Mouse (Mus musculus) myocyte (in vitro differentiated cells): ENCODE measurements around the gene Vps33b.

Source experiments
- CEBPB ChIP-seq: IDR thresholded peaks from 2 replicates; pipeline ENCODE4 v1.6.1; 2011; ENCODE audit warnings: mild to moderate bottlenecking, moderate library complexity; ENCODE audit not compliant: poor library complexity, insufficient read depth, severe bottlenecking
- E2F4 ChIP-seq: IDR thresholded peaks from one replicate; pipeline ENCODE4 v1.6.1; 2011; ENCODE audit warnings: mild to moderate bottlenecking, control low read depth, moderate library complexity; ENCODE audit not compliant: insufficient read depth
- MAX ChIP-seq: IDR thresholded peaks from one replicate; pipeline ENCODE4 v1.6.1; 2011; ENCODE audit warnings: low read depth, mild to moderate bottlenecking, control low read depth
- MYOD1 ChIP-seq, 3 experiments: IDR thresholded peaks; one replicate each; pipeline ENCODE4 v1.6.1; 2011; ENCODE audit warnings: control low read depth in 2 of 3, low read depth in 2 of 3, mild to moderate bottlenecking in 2 of 3, moderate library complexity in 1 of 3; ENCODE audit not compliant: insufficient read length in 2 of 3, control insufficient read depth in 1 of 3
- MYOG ChIP-seq, 3 experiments: IDR thresholded peaks; one replicate each; pipeline ENCODE4 v1.6.1; 2011; ENCODE audit warnings: control low read depth in 2 of 3, low read depth in 2 of 3, mild to moderate bottlenecking in 2 of 3; ENCODE audit not compliant: insufficient read length in 2 of 3, control insufficient read depth in 1 of 3, insufficient read depth in 1 of 3
- POLR2A ChIP-seq: IDR thresholded peaks from one replicate; pipeline ENCODE4 v1.6.1; 2011; ENCODE audit warnings: low read depth, mild to moderate bottlenecking, control low read depth, moderate library complexity; ENCODE audit not compliant: insufficient read length
- POLR2AphosphoS2 ChIP-seq: IDR thresholded peaks from one replicate; pipeline ENCODE4 v1.6.1; 2011; ENCODE audit warnings: low read depth, control low read depth; ENCODE audit not compliant: insufficient read length
- REST ChIP-seq: IDR thresholded peaks from one replicate; pipeline ENCODE4 v1.6.1; 2011; ENCODE audit warnings: mild to moderate bottlenecking, control low read depth, moderate library complexity; ENCODE audit not compliant: insufficient read depth, insufficient read length
- SRF ChIP-seq: IDR thresholded peaks from one replicate; pipeline ENCODE4 v1.6.1; 2011; ENCODE audit warnings: low read depth; ENCODE audit not compliant: control insufficient read depth, insufficient read length
- TCF12 ChIP-seq: IDR thresholded peaks from one replicate; pipeline ENCODE4 v1.6.1; 2011; ENCODE audit warnings: mild to moderate bottlenecking, control low read depth; ENCODE audit not compliant: poor library complexity, insufficient read depth, severe bottlenecking
- TCF3 ChIP-seq: IDR thresholded peaks from one replicate; pipeline ENCODE4 v1.6.1; 2011; ENCODE audit warnings: low read depth, control low read depth; ENCODE audit not compliant: insufficient read length
- USF1 ChIP-seq: IDR thresholded peaks from one replicate; pipeline ENCODE4 v1.6.1; 2011; ENCODE audit warnings: low read depth, mild to moderate bottlenecking, control low read depth, moderate library complexity

GRCm38 (mm10) chr7:80255981-80256380 is 13.5 kb upstream of the Vps33b start:
- no peak for TF ChIP-seq E2F4
- no peak for TF ChIP-seq POLR2AphosphoS2
- TF ChIP-seq POLR2A: no peak
- TF ChIP-seq MAX: no peak
- no peak for TF ChIP-seq MYOD1 (IDR thresholded peaks at IDR 0.05; ENCODE audit: control insufficient read depth in 1 of 3, insufficient read length in 2 of 3, low read depth in 2 of 3)
- no peak for TF ChIP-seq REST
- no peak for TF ChIP-seq SRF
- TF ChIP-seq CEBPB: no peak
- TF ChIP-seq TCF3: no peak
- no peak for TF ChIP-seq TCF12
- no peak for TF ChIP-seq USF1
- TF ChIP-seq MYOG (IDR thresholded peaks at IDR 0.05; ENCODE audit: control insufficient read depth in 1 of 3, insufficient read depth in 1 of 3, insufficient read length in 2 of 3, low read depth in 2 of 3): no peak
